Mouse (Mus musculus) forebrain, embryonic 16.5 days (tissue): Measurements from ENCODE around the gene Gm19426. TPM values are rescaled to one million over a fixed set of nuclear protein-coding genes. Genes with fewer than 3 reads are reported as not detected.

Source experiments
- ATAC-seq: fragments of 200-750 bp; cut with Nextera tagmentation; 2 replicates; pipeline ENCODE4 v1.8.0; 2017; ENCODE audit warnings: mild to moderate bottlenecking, moderate library complexity
- H3K27ac ChIP-seq: fragments of 300-500 bp; sonication (generic); 2 replicates; pipeline ENCODE4 v1.5.1; 2014; ENCODE audit warnings: low read length, control low read depth
- H3K27me3 ChIP-seq: fragments of 300-500 bp; sonication (generic); replicated peaks from 2 replicates; pipeline ENCODE4 v1.6.1; 2014; ENCODE audit warnings: low read length; ENCODE audit not compliant: control insufficient read depth, insufficient read depth
- H3K36me3 ChIP-seq: fragments of 300-500 bp; sonication (generic); 2 replicates; pipeline ENCODE4 v1.6.1; 2014; ENCODE audit not compliant: control insufficient read depth, insufficient read depth
- H3K4me1 ChIP-seq: fragments of 300-500 bp; sonication (generic); replicated peaks from 2 replicates; pipeline ENCODE4 v1.6.1; 2014; ENCODE audit warnings: low read length; ENCODE audit not compliant: control insufficient read depth, insufficient read depth
- H3K4me2 ChIP-seq: fragments of 300-500 bp; sonication (generic); 2 replicates; pipeline ENCODE4 v1.6.1; 2014; ENCODE audit warnings: mild to moderate bottlenecking, low read length, control low read depth
- H3K4me3 ChIP-seq: fragments of 300-500 bp; sonication (generic); replicated peaks from 2 replicates; pipeline ENCODE4 v1.5.1; 2014; ENCODE audit warnings: mild to moderate bottlenecking, low read length, control low read depth
- H3K9ac ChIP-seq: fragments of 300-500 bp; sonication (generic); replicated peaks from 2 replicates; pipeline ENCODE4 v1.6.1; 2014; ENCODE audit warnings: low read depth, low read length, control low read depth
- H3K9me3 ChIP-seq: fragments of 300-500 bp; sonication (generic); 2 replicates; pipeline ENCODE4 v1.6.1; 2016; ENCODE audit warnings: low read length; ENCODE audit not compliant: control insufficient read depth
- WGBS: fragments of 180-500 bp; shearing (Covaris S2); extraction: QIAGEN DNeasy Blood & Tissue Kit; methylation state at CpG from one replicate; pipeline ENCODE4 v1.1.7; 2014; 5-methylcytosine and 5-hydroxymethylcytosine counted together
- microRNA counts: library from miRNA; unstranded; fragments of <30 nt; microRNA quantifications from one replicate; lab custom pipeline; 2016
- microRNA-seq: library from miRNA; unstranded; fragments of <30 nt; microRNA quantifications from one replicate; pipeline ENCODE4, GENCODE M21; 2017
- polyA plus RNA-seq: library from polyadenylated mRNA; unstranded; fragments of >200 nt; fragmentation: Nextera tagmentation; extraction: Ambion mirVana; gene quantifications from 2 replicates; pipeline ENCODE4 v1.2.1, GENCODE M21; 2015

The Gm19426 gene
- polyA plus RNA-seq, 1 experiment from 2014 or later, result 4.9 TPM

- no peak overlapping the region for H3K27ac ChIP-seq
- H3K4me3 ChIP-seq, result no peak overlapping the region
- peaks cover 5% of the 10 kb centered on the region; the same call in 1 of the 2 replicates for H3K36me3 ChIP-seq
- ATAC-seq, result no peak
- H3K9me3 ChIP-seq, result no peaks in the 10 kb centered on the region
- no peak overlapping the region for H3K4me2 ChIP-seq
- no peaks in the 10 kb centered on the region for H3K27me3 ChIP-seq
- WGBS, result 73% methylated on average over 5 of the region's 5 CpGs
- H3K4me1 ChIP-seq, result peaks cover 13% of the 10 kb centered on the region
- no peak overlapping the region for H3K9ac ChIP-seq
These were observed 39.1 kb downstream of the Gm19426 start for GRCm38 (mm10) chr2:84704329-84704728.

DNA sequence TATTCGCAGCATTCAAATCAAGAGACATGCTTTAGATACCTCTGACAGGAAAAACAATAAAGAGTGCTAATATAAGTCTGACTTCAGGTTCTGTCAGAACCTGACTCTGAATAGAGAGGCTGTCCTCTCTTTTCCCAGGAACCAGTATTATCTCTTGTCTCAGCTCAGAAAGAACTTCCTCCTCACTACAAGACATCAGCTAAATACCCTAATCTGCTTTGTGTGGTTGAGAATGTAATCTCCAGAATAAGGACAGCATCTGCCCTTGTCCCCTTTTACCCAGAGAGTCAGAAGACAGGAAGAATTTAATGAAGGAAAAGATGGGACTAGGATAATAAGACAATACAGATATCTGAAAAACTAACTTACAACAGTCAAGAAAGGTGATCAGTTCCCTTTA is 40.0 kb downstream of the Gm19426 start:
- H3K4me3 ChIP-seq, result no peak overlapping the region
- ATAC-seq, result no peak
- peaks cover 2% of the 10 kb centered on the region; the same call in 1 of the 2 replicates for H3K36me3 ChIP-seq
- WGBS, result 97% methylated on average over 1 of the region's 1 CpGs
- H3K4me1 ChIP-seq, result peaks cover 8% of the 10 kb centered on the region
- H3K4me2 ChIP-seq, result no peak overlapping the region
- no peaks in the 10 kb centered on the region for H3K27me3 ChIP-seq
- no peak overlapping the region for H3K27ac ChIP-seq
- H3K9me3 ChIP-seq, result no peaks in the 10 kb centered on the region
- no peak overlapping the region for H3K9ac ChIP-seq

DNA sequence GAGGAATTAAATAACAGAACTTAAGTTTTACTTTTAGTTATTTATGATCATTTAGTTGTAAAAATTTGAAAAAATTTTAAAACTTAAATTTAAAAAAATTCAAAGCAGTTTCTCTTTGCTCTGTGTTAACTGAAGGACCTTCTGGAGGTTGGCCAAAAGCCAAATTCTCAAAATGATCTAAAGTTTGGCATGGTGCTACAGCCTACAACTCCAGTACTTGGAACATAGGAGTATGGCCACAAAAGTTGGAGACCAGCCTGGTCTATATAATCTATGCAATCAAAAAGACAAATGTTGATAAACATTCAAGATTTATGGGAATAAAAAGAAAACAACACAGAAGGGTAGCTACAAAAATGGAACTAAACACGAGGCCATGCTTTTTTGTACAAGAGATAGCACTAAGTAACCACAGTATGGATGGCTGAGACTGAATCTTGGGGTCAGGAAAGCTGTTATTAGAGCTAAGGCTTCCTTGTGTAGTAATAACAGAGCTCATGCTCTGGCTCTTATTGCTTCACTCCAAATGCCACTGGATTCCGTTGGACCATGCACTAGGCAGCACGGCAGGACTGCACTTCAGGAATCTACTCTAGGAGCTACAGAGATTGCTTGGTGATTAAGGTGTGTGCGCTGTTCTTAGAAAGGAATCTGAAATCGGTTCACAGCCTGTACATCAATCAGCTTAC is 48.3 kb downstream of the Gm19426 start:
- 88% methylated on average over 5 of the region's 5 CpGs for WGBS
- no peak for ATAC-seq
- H3K4me3 ChIP-seq, result no peak overlapping the region

More for the DNA sequence above, 48.3 kb downstream of the Gm19426 start:
- Histone ChIP-seq H3K9me3 (no peaks in the 10 kb centered on the region), H3K27ac (no peak overlapping the region), H3K4me1 (no peaks in the 10 kb centered on the region), H3K27me3 (no peaks in the 10 kb centered on the region), H3K36me3 (peaks cover 24% of the 10 kb centered on the region), H3K9ac (no peak overlapping the region), H3K4me2 (no peak overlapping the region)

MicroRNAs encoded within 50 kb of the gene (microRNA counts, 519-probe panel; counts per million panel counts)
- 4,625 counts per million, percentile 97 among the panel's probes with 10 or more counts for microRNA mmu-miR-130a (lab: Ali Mortazavi, UCI)

Small RNAs within 50 kb of the gene (microRNA-seq; reads per million reads assigned to microRNA genes)
- gene Mir130a, result 27,458 reads per million, percentile 99 among the genes with 10 or more reads in this experiment

Other genes with a start within 250 kb of the Gm19426 start
- 41.7 and 45.6 TPM in 2 replicates for gene Ctnnd1, start 92.9 kb downstream of the Gm19426 start, polyA plus RNA-seq
- gene Btbd18, start 84.6 kb downstream of the Gm19426 start, polyA plus RNA-seq, result 0.41 and 0.52 TPM in 2 replicates
- gene Selenoh, start 72.9 kb downstream of the Gm19426 start, polyA plus RNA-seq, result 213 and 225 TPM in 2 replicates
- gene Gm28635, start 65.6 kb downstream of the Gm19426 start, polyA plus RNA-seq, result not detected in 2 replicates
- 53.8 and 54.3 TPM in 2 replicates for gene Med19, start 65.3 kb downstream of the Gm19426 start, polyA plus RNA-seq
- 212 and 231 TPM in 2 replicates for gene Tmx2, start 64.5 kb downstream of the Gm19426 start, polyA plus RNA-seq
- 19.4 and 20.1 TPM in 2 replicates for gene Zdhhc5, start 28.5 kb downstream of the Gm19426 start, polyA plus RNA-seq
- gene Clp1, start 16.3 kb downstream of the Gm19426 start, polyA plus RNA-seq, result 28.1 and 28.8 TPM in 2 replicates
- 21.8 and 24.7 TPM in 2 replicates for gene Ypel4, start 9.6 kb downstream of the Gm19426 start, polyA plus RNA-seq
- 25.0 and 26.9 TPM in 2 replicates for gene Serping1, start 31.8 kb upstream of the Gm19426 start, polyA plus RNA-seq
- 21.2 and 28.1 TPM in 2 replicates for gene Ube2l6, start 55.2 kb upstream of the Gm19426 start, polyA plus RNA-seq
- gene Smtnl1, start 79.0 kb upstream of the Gm19426 start, polyA plus RNA-seq, result not detected in 2 replicates
- gene Timm10, start 83.3 kb upstream of the Gm19426 start, polyA plus RNA-seq, result 58.0 and 69.5 TPM in 2 replicates
- gene Slc43a1, start 95.2 kb upstream of the Gm19426 start, polyA plus RNA-seq, result 2.6 and 3.1 TPM in 2 replicates
- 9.8 and 11.4 TPM in 2 replicates for gene Rtn4rl2, start 143.1 kb upstream of the Gm19426 start, polyA plus RNA-seq
- 6.6 and 7.2 TPM in 2 replicates for gene Slc43a3, start 192.9 kb upstream of the Gm19426 start, polyA plus RNA-seq
- not detected in 2 replicates for gene Prg2, start 236.8 kb upstream of the Gm19426 start, polyA plus RNA-seq
- gene Prg3, start 244.6 kb upstream of the Gm19426 start, polyA plus RNA-seq, result not detected in 2 replicates